Mouse (Mus musculus) embryonic facial prominence, embryonic 14.5 days (tissue): Measurements from ENCODE around the gene Tnnc1. TPM values are rescaled to one million over a fixed set of nuclear protein-coding genes. Genes with fewer than 3 reads are reported as not detected.

ENCODE experiments used
- ATAC-seq: fragments of 200-750 bp; cut with Nextera tagmentation; 2 replicates; pipeline ENCODE4 v1.8.0; 2017; ENCODE audit warnings: low read depth, moderate number of reproducible peaks, moderate TSS enrichment
- DNase-seq: peaks from one replicate; pipeline ENCODE4 v3.0.0-alpha.2; 2015; ENCODE audit warnings: low spot score
- H3K27ac ChIP-seq: fragments of 300-500 bp; sonication (generic); replicated peaks from 2 replicates; pipeline ENCODE4 v1.5.1; 2014; ENCODE audit warnings: low read depth, mild to moderate bottlenecking, low read length, moderate library complexity
- H3K27me3 ChIP-seq: fragments of 300-500 bp; sonication (generic); replicated peaks from 2 replicates; pipeline ENCODE4 v1.6.1; 2014; ENCODE audit warnings: low read length; ENCODE audit not compliant: control insufficient read depth, insufficient read depth
- H3K36me3 ChIP-seq: fragments of 300-500 bp; sonication (generic); 2 replicates; pipeline ENCODE4 v1.6.1; 2014; ENCODE audit warnings: low read length, mixed read lengths; ENCODE audit not compliant: control insufficient read depth, insufficient read depth
- H3K4me1 ChIP-seq: fragments of 300-500 bp; sonication (generic); 2 replicates; pipeline ENCODE4 v1.6.1; 2014; ENCODE audit warnings: antibody characterized with exemption, low read length; ENCODE audit not compliant: control insufficient read depth, insufficient read depth
- H3K4me2 ChIP-seq: fragments of 300-500 bp; sonication (generic); 2 replicates; pipeline ENCODE4 v1.6.1; 2014; ENCODE audit warnings: low read depth, mild to moderate bottlenecking, low read length, moderate library complexity, mixed read lengths
- H3K4me3 ChIP-seq: fragments of 300-500 bp; sonication (generic); 2 replicates; pipeline ENCODE4 v1.5.1; 2014; ENCODE audit warnings: low read depth, mild to moderate bottlenecking, low read length
- H3K9ac ChIP-seq: fragments of 300-500 bp; sonication (generic); 2 replicates; pipeline ENCODE4 v1.6.1; 2014; ENCODE audit warnings: low read depth, mild to moderate bottlenecking, low read length, moderate library complexity, mixed read lengths
- H3K9me3 ChIP-seq: fragments of 300-500 bp; sonication (generic); 2 replicates; pipeline ENCODE4 v1.6.1; 2016; ENCODE audit warnings: low read length; ENCODE audit not compliant: control insufficient read depth
- WGBS: fragments of 180-500 bp; shearing (Covaris S2); extraction: QIAGEN DNeasy Blood & Tissue Kit; methylation state at CpG from one replicate; pipeline ENCODE4 v1.1.7; 2014; 5-methylcytosine and 5-hydroxymethylcytosine counted together
- polyA plus RNA-seq: library from polyadenylated mRNA; unstranded; fragments of >200 nt; fragmentation: Nextera tagmentation; extraction: Ambion mirVana; gene quantifications from 2 replicates; pipeline ENCODE4 v1.2.1, GENCODE M21; 2014

The Tnnc1 gene
- 546 and 580 TPM in 2 replicates for polyA plus RNA-seq

DNA sequence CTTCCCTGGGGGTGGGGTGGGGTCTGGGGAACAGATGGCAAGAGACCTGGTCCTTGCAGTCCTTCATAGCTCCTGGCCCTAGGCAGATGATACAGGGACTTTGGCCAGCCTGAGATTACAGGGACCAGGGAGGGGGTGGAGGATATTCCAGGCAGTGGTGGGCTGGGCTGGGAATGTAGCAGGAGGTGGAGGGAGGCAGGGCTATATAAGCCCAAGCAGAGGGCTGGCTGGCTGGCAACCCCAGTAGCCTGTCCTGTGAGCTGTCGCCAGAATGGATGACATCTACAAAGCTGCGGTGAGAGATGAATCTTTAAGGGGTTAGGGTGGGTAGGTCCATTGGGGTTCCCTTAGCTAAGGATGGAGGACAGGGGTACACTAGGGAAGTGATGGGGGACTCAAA, at the start of gene Tnnc1:
TSS of gene Tnnc1 (plus strand) at position 229 of the 400 bp plus-strand sequence.
- WGBS: 68% methylated on average over 2 of the region's 2 CpGs
- H3K4me1 ChIP-seq: peaks cover 15% of the 10 kb centered on the region
- no peak for DNase-seq
- H3K9me3 ChIP-seq: no peaks in the 10 kb centered on the region
- peak within 1 kb of the TSS; percentile 93; the same call in 1 of the 2 replicates for H3K4me3 ChIP-seq
- H3K36me3 ChIP-seq: peaks cover 17% of the 10 kb centered on the region
- peak within 1 kb of the TSS; percentile 97; the same call in 1 of the 2 replicates for H3K9ac ChIP-seq
- H3K27me3 ChIP-seq: no peaks in the 10 kb centered on the region
- H3K4me2 ChIP-seq: peak within 1 kb of the TSS; percentile 95
- ATAC-seq: no peak
- peak within 1 kb of the TSS; percentile 45; the same call in 1 of the 2 replicates for H3K27ac ChIP-seq

DNA sequence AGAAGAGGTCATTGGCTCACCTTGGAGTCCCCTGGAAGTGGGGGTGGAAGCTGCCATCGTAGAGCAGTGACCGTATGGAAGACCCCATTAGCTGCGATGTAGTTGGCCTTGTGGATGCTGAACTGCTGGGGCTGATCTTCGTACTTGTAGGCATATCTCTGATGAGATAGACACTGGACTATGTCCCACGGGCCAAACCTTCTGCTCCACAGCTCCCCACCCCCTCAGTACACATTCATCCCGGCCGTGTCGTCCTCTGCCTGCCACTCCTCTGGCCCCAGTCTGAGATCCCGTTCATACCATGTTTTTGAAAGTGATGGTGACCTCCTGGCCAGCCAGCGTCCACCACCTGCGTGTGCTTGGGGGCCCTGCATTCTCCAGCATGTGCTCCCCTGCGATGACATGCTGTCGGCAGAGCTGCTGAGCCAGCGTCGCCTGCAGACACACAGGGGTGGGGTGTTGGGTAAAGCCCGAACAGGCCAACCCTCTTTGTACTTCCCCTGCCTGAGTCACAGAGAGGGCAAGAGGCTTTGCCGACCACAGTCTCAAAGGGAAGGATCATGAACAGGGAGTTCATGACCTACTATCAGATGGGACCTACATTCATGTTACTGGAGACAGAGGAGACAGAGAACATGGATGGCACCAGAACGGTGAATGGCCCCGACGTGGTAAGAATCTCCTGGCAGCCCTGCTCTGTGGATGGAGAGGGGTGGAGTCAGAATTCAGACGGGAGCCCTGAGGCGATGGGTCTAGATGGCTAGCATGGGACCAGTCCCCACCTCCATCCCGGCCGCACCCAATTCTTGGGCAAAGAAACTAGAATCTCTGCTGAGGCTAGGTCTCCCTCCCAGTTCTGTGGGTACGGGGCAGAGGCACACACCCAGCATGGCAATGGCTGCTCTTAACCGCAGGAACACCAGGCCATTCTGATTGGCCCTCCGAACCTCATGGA, 47.6 kb upstream of the Tnnc1 start:
- Histone ChIP-seq H3K9me3 (no peaks in the 10 kb centered on the region), H3K27me3 (no peaks in the 10 kb centered on the region), H3K36me3 (no peaks in the 10 kb centered on the region), H3K9ac (no peak overlapping the region), H3K27ac (no peak overlapping the region), H3K4me3 (no peak overlapping the region), H3K4me1 (no peaks in the 10 kb centered on the region), H3K4me2 (no peak overlapping the region)
- DNase-seq: no peak
- WGBS: 63% methylated on average over 26 of the region's 27 CpGs
- ATAC-seq: no peak

GRCm38 (mm10) chr14:31161191-31161590, 46.9 kb upstream of the Tnnc1 start:
- Histone ChIP-seq H3K4me1 (0 out of 2 replicates have a peak, but pooled peaks cover under 1% of the 10 kb centered on the region), H3K9ac (no peak overlapping the region), H3K27me3 (no peaks in the 10 kb centered on the region), H3K27ac (no peak overlapping the region), H3K4me3 (no peak overlapping the region), H3K9me3 (no peaks in the 10 kb centered on the region), H3K36me3 (no peaks in the 10 kb centered on the region), H3K4me2 (no peak overlapping the region)
- DNase-seq (no peak), ATAC-seq (no peak)
- 86% methylated on average over 7 of the region's 7 CpGs for WGBS

DNA sequence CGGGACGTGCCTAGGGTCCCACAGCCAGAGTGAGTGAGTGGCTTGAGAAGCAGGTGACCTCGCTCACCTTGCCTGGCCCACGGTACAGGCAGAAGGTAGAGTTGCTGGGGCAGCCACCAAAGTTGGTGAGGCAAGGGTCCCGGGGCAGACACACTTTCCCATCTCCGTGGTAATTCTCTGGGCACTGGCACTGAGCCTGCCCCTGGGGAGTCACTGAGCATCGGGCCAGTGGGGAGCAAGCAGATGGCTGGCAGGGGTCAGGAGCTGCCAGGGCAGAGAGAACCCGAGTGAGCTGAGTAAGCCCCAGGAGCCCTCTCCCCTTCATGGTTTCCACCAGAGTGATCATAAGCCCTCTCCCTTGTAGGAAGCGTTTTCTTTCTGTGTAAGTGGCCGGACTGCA, 46.5 kb upstream of the Tnnc1 start:
- H3K4me2 ChIP-seq: no peak overlapping the region
- peaks cover 5% of the 10 kb centered on the region; the same call in 1 of the 2 replicates for H3K4me1 ChIP-seq
- H3K27ac ChIP-seq: no peak overlapping the region
- H3K27me3 ChIP-seq: no peaks in the 10 kb centered on the region
- WGBS: 75% methylated on average over 10 of the region's 10 CpGs
- ATAC-seq: no peak
- no peak overlapping the region for H3K9ac ChIP-seq
- no peak overlapping the region for H3K4me3 ChIP-seq
- DNase-seq: no peak
- no peaks in the 10 kb centered on the region for H3K36me3 ChIP-seq
- H3K9me3 ChIP-seq: no peaks in the 10 kb centered on the region

DNA sequence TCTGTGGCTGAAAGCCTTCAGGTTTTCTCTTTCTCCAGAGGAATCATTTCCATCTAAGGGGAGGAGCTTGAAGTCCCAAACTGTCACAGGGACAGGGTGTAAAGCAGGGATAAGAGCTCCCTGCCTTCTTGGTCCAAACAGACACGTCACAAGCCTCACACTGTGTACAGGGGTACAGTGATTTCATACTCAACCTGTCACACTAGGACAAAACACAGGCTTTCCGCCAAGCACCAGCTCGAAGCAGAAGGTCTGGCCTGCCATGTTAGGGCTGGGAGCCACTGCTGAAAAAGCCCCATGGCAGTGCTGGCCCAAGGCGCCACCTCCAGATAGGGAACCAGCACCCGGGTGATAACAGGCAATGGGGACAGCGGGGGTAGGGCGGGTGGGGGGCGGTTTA, 44.0 kb upstream of the Tnnc1 start:
- Histone ChIP-seq H3K4me1 (peaks cover 5% of the 10 kb centered on the region; the same call in 1 of the 2 replicates), H3K27ac (no peak overlapping the region), H3K4me3 (no peak overlapping the region), H3K36me3 (no peaks in the 10 kb centered on the region), H3K9me3 (no peaks in the 10 kb centered on the region), H3K27me3 (no peaks in the 10 kb centered on the region), H3K9ac (no peak overlapping the region), H3K4me2 (no peak overlapping the region)
- no peak for ATAC-seq
- 80% methylated on average over 8 of the region's 8 CpGs for WGBS
- no peak for DNase-seq

DNA sequence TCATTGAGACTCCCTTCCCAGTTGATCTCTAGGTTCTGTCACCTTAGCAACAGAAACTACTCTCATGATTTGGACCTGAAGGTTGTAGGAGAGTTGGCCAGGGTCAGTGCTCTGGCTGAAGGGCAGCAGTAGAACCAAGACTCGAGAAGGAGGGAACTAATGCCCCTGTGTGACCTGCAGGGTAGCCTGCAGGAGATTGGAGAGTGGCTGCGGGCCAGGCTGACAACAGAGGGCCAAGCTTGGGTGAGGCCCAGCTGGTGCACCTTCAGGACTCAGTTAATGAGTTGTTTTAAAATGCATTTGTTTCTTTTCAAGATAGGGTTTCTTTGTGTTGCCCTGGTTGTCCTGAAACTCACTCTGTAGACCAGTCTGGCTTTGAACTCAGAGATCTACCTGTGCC, 43.1 kb upstream of the Tnnc1 start:
- Histone ChIP-seq H3K27ac (no peak overlapping the region), H3K4me2 (no peak overlapping the region), H3K36me3 (0 out of 2 replicates have a peak, but pooled peaks cover 5% of the 10 kb centered on the region), H3K27me3 (no peaks in the 10 kb centered on the region), H3K4me3 (no peak overlapping the region), H3K9me3 (no peaks in the 10 kb centered on the region), H3K4me1 (peaks cover 5% of the 10 kb centered on the region; the same call in 1 of the 2 replicates), H3K9ac (no peak overlapping the region)
- 48% methylated on average over 2 of the region's 2 CpGs for WGBS
- ATAC-seq: no peak
- DNase-seq: no peak

DNA sequence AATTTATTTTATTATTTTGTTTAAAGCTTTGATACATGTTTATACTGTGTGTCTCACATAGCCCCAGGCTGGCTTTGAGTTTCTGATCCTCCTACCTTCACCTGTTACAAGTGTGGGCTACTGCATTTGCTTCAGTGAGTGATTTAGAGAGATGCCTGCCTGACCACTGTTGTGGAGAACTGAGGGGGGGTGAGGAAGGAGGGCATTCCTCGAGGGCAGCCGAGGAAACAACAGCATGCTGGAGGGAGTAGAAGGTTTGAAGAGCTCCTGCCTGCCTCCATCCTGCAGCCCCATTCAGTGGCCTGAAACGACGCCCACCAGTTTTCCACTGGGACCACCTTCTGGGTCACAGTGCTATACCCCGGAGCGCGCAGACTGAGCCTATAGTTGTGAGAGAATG, 42.7 kb upstream of the Tnnc1 start:
- H3K27me3 ChIP-seq: no peaks in the 10 kb centered on the region
- no peak for DNase-seq
- H3K9ac ChIP-seq: no peak overlapping the region
- H3K4me3 ChIP-seq: no peak overlapping the region
- H3K27ac ChIP-seq: no peak overlapping the region
- WGBS: 57% methylated on average over 7 of the region's 7 CpGs
- peaks cover 5% of the 10 kb centered on the region; the same call in 1 of the 2 replicates for H3K4me1 ChIP-seq
- H3K4me2 ChIP-seq: no peak overlapping the region
- no peak for ATAC-seq
- no peaks in the 10 kb centered on the region for H3K9me3 ChIP-seq
- H3K36me3 ChIP-seq: peaks cover 9% of the 10 kb centered on the region; the same call in 1 of the 2 replicates

GRCm38 (mm10) chr14:31165991-31166630, 42.0 kb upstream of the Tnnc1 start:
- WGBS: 55% methylated on average over 10 of the region's 10 CpGs
- no peak overlapping the region for H3K4me3 ChIP-seq

More at GRCm38 (mm10) chr14:31165991-31166630, 42.0 kb upstream of the Tnnc1 start:
- ATAC-seq (no peak), DNase-seq (peak; percentile 26)
- Histone ChIP-seq H3K9me3 (no peaks in the 10 kb centered on the region), H3K4me1 (peaks cover 5% of the 10 kb centered on the region; the same call in 1 of the 2 replicates), H3K9ac (no peak overlapping the region), H3K4me2 (peak overlapping the region; percentile 8; the same call in 1 of the 2 replicates), H3K27ac (0 out of 2 replicates have a peak overlapping the region, but pooled peaks have one; percentile 33), H3K36me3 (peaks cover 16% of the 10 kb centered on the region), H3K27me3 (no peaks in the 10 kb centered on the region)
